Mouse (Mus musculus) adrenal gland, adult 18-20 months (tissue): Measurements from ENCODE around the gene Sbf1. TPM values are rescaled to one million over a fixed set of nuclear protein-coding genes. Genes with fewer than 3 reads are reported as not detected.

ENCODE experiments used
- DNase-seq, 2 experiments: peaks; one replicate each; pipeline ENCODE4 v3.0.0; 2021 to 2022; ENCODE audit warnings: low spot score in 2 of 2
- long read RNA-seq, 2 experiments: library from polyadenylated mRNA; stranded (forward); transcript quantifications; one replicate each; pipeline ENCODE4 v2.0.0; 2021
- total RNA-seq, 2 experiments: library from RNA; stranded (reverse); gene quantifications; 1 replicate in 1 of 2; 2 replicates in 1 of 2; pipeline ENCODE4 v1.2.3; 2021

The Sbf1 gene
- total RNA-seq: 10 to 100 TPM; 71.9 to 89.4 TPM
- long read RNA-seq, experiment 1, full-length matches to known transcripts: 14 of 25 reads
- long read RNA-seq, experiment 1, partial matches to known transcripts: 8 of 25 reads
- long read RNA-seq, experiment 1, other reads (novel, unspliced or antisense): 3 of 25 reads
- long read RNA-seq, experiment 2, full-length matches to known transcripts: 3 of 26 reads
- long read RNA-seq, experiment 2, partial matches to known transcripts: 20 of 26 reads
- long read RNA-seq, experiment 2, other reads (novel, unspliced or antisense): 3 of 26 reads

GRCm38 (mm10) chr15:89315190-89315731 is at the start of gene Sbf1:
Sbf1 (minus strand) TSS chr15:89315311.
- DNase-seq: peak; percentile 96

- DNase-seq: no peak
Observed at GRCm38 (mm10) chr15:89363051-89363450, 47.9 kb upstream of the Sbf1 start.

- no peak for DNase-seq
Observed at GRCm38 (mm10) chr15:89358784-89359183, 43.7 kb upstream of the Sbf1 start.

GRCm38 (mm10) chr15:89356372-89356771 is 41.3 kb upstream of the Sbf1 start:
- no peak for DNase-seq

GRCm38 (mm10) chr15:89355241-89356187 is 40.4 kb upstream of the Sbf1 start, which contains the start of the genes Lmf2 and Ncaph2:
Lmf2 (minus strand) TSS chr15:89355659.
Ncaph2 (plus strand) TSS chr15:89355719.
- peak; percentile 97 for DNase-seq

- DNase-seq: no peak
Observed at GRCm38 (mm10) chr15:89354455-89354854, 39.3 kb upstream of the Sbf1 start.

- DNase-seq: no peak
Observed at GRCm38 (mm10) chr15:89353837-89354236, 38.7 kb upstream of the Sbf1 start.

GRCm38 (mm10) chr15:89352795-89353194 is 37.7 kb upstream of the Sbf1 start:
- no peak for DNase-seq

- no peak for DNase-seq
Observed at GRCm38 (mm10) chr15:89352054-89352453, 36.9 kb upstream of the Sbf1 start.

- DNase-seq: no peak
Observed at GRCm38 (mm10) chr15:89351302-89351701, 36.2 kb upstream of the Sbf1 start.

GRCm38 (mm10) chr15:89350447-89350846 is 35.3 kb upstream of the Sbf1 start:
- no peak for DNase-seq

GRCm38 (mm10) chr15:89343325-89343724 is 28.2 kb upstream of the Sbf1 start:
- DNase-seq: no peak

GRCm38 (mm10) chr15:89341678-89342077 is 26.6 kb upstream of the Sbf1 start:
- no peak for DNase-seq

GRCm38 (mm10) chr15:89340136-89340535 is 25.0 kb upstream of the Sbf1 start:
- no peak for DNase-seq

GRCm38 (mm10) chr15:89339696-89340095 is 24.6 kb upstream of the Sbf1 start:
- no peak for DNase-seq

GRCm38 (mm10) chr15:89336422-89336821 is 21.3 kb upstream of the Sbf1 start:
- no peak for DNase-seq

- DNase-seq: no peak
Observed at GRCm38 (mm10) chr15:89334774-89335537, 19.8 kb upstream of the Sbf1 start.

- DNase-seq: no peak
Observed at GRCm38 (mm10) chr15:89334271-89334670, 19.2 kb upstream of the Sbf1 start, which contains the start of gene Miox. Miox (plus strand) TSS chr15:89334398.

GRCm38 (mm10) chr15:89326441-89326840 is 11.3 kb upstream of the Sbf1 start:
- DNase-seq: no peak

- DNase-seq: no peak
Observed at GRCm38 (mm10) chr15:89323656-89324055, 8.5 kb upstream of the Sbf1 start.
